Mouse (Mus musculus) spleen, adult 2 months (tissue): Measurements from ENCODE around the gene Tor2a. TPM values are rescaled to one million over a fixed set of nuclear protein-coding genes. Genes with fewer than 3 reads are reported as not detected.
A peak's percentile ranks its signal among the peaks of the same experiment; 100 is the strongest.

Source experiments
- DNase-seq, 2 experiments: peaks; one replicate each; pipeline versions ENCODE4 v3.0.0 to v3.0.0-alpha.2; 2012 to 2021; ENCODE audit warnings: low spot score in 2 of 2, low read depth in 1 of 2
- H3K27ac ChIP-seq: fragments of 200-500 bp; 2 replicates; pipeline ENCODE4 v1.5.1; 2012; ENCODE audit warnings: low read length, inconsistent platforms; ENCODE audit not compliant: insufficient read depth
- H3K27me3 ChIP-seq: fragments of 200-500 bp; 2 replicates; pipeline ENCODE4 v1.6.1; 2012; ENCODE audit warnings: mild to moderate bottlenecking, moderate library complexity, low read length, inconsistent platforms; ENCODE audit not compliant: control insufficient read depth, insufficient read depth
- H3K36me3 ChIP-seq: fragments of 200-500 bp; 2 replicates; pipeline ENCODE4 v1.6.1; 2012; ENCODE audit warnings: mild to moderate bottlenecking, low read length, inconsistent platforms; ENCODE audit not compliant: control insufficient read depth, insufficient read depth
- H3K4me1 ChIP-seq: fragments of 200-500 bp; 2 replicates; pipeline ENCODE4 v1.6.1; 2011; ENCODE audit warnings: inconsistent platforms; ENCODE audit not compliant: control insufficient read depth, insufficient read depth, insufficient read length
- H3K4me3 ChIP-seq: fragments of 200-500 bp; 2 replicates; pipeline ENCODE4 v1.5.1; 2011; ENCODE audit warnings: mild to moderate bottlenecking, inconsistent platforms; ENCODE audit not compliant: insufficient read depth, insufficient read length; ENCODE audit errors: extremely low read depth
- CTCF ChIP-seq: fragments of 200-500 bp; IDR thresholded peaks from 2 replicates; pipeline ENCODE4 v1.5.1; 2011; ENCODE audit warnings: mild to moderate bottlenecking, inconsistent platforms; ENCODE audit not compliant: insufficient read depth, insufficient read length, insufficient replicate concordance; ENCODE audit errors: extremely low read depth
- POLR2A ChIP-seq: fragments of 200-500 bp; IDR thresholded peaks from 2 replicates; pipeline ENCODE4 v1.6.1; 2011; ENCODE audit warnings: low read depth, low read length, inconsistent platforms
- WGBS: fragments of 180-500 bp; shearing (Covaris S2); methylation state at CpG from one replicate; pipeline ENCODE4 v1.1.7; 2018; 5-methylcytosine and 5-hydroxymethylcytosine counted together
- polyA plus RNA-seq: library from polyadenylated mRNA; depleted of rRNA; stranded (reverse); fragments of >200 nt; gene quantifications from 2 replicates; pipeline ENCODE4 v1.2.3, GENCODE M21; 2012

The Tor2a gene
- polyA plus RNA-seq, 1 experiment = 46.5 TPM

GRCm38 (mm10) chr2:32769327-32770085 lies 12.5 kb downstream of the Tor2a start:
- Histone ChIP-seq H3K4me3 (no peak overlapping the region), H3K4me1 (no peaks in the 10 kb centered on the region), H3K27ac (no peak overlapping the region), H3K27me3 (no peaks in the 10 kb centered on the region), H3K36me3 (no peaks in the 10 kb centered on the region)
- no peak for TF ChIP-seq POLR2A
- TF ChIP-seq CTCF = no peak
- DNase-seq = no peak
- 89% methylated on average over 5 of the region's 5 CpGs for WGBS

GRCm38 (mm10) chr2:32771886-32772285 lies 14.9 kb downstream of the Tor2a start:
- TF ChIP-seq POLR2A (no peak), CTCF (no peak)
- Histone ChIP-seq H3K4me3 (no peak overlapping the region), H3K27me3 (no peaks in the 10 kb centered on the region), H3K27ac (no peak overlapping the region), H3K4me1 (peaks cover 5% of the 10 kb centered on the region), H3K36me3 (no peaks in the 10 kb centered on the region)
- WGBS = 60% methylated on average over 12 of the region's 12 CpGs
- DNase-seq = no peak

- Histone ChIP-seq H3K36me3 (no peaks in the 10 kb centered on the region), H3K4me3 (no peak overlapping the region), H3K27me3 (no peaks in the 10 kb centered on the region), H3K27ac (no peak overlapping the region), H3K4me1 (peaks cover 5% of the 10 kb centered on the region)
- no peak for DNase-seq
- WGBS = 87% methylated on average over 8 of the region's 8 CpGs
- TF ChIP-seq POLR2A (no peak), CTCF (no peak)
These were observed 15.7 kb downstream of the Tor2a start for GRCm38 (mm10) chr2:32772626-32773279.

GRCm38 (mm10) chr2:32775359-32776074 lies 18.5 kb downstream of the Tor2a start, which contains the start of the genes Ttc16 and Ptrh1:
Gene Ttc16, minus strand, starts transcription at chr2:32775633.
Gene Ptrh1, plus strand, starts transcription at chr2:32775786.
- Histone ChIP-seq H3K4me3 (peak within 1 kb of the TSS; percentile 64), H3K27me3 (no peaks in the 10 kb centered on the region), H3K36me3 (no peaks in the 10 kb centered on the region), H3K27ac (peak within 1 kb of the TSS; percentile 48; the same call in 1 of the 2 replicates), H3K4me1 (peaks cover 5% of the 10 kb centered on the region)
- TF ChIP-seq CTCF (no peak), POLR2A (no peak)
- peak; percentile 90 to 97 for DNase-seq
- WGBS = under 1% methylated on average over 46 of the region's 46 CpGs

GRCm38 (mm10) chr2:32776192-32776591 lies 19.2 kb downstream of the Tor2a start:
- DNase-seq = no peak
- 36% methylated on average over 22 of the region's 22 CpGs for WGBS
- Histone ChIP-seq H3K4me1 (peaks cover 5% of the 10 kb centered on the region), H3K36me3 (no peaks in the 10 kb centered on the region), H3K4me3 (peak overlapping the region; percentile 16; the same call in 1 of the 2 replicates), H3K27ac (no peak overlapping the region), H3K27me3 (no peaks in the 10 kb centered on the region)
- TF ChIP-seq CTCF (no peak), POLR2A (no peak)

GRCm38 (mm10) chr2:32778081-32778480 lies 21.0 kb downstream of the Tor2a start:
- TF ChIP-seq CTCF = no peak
- TF ChIP-seq POLR2A = no peak
- no peaks in the 10 kb centered on the region for H3K27me3 ChIP-seq
- 77% methylated on average over 6 of the region's 6 CpGs for WGBS
- no peaks in the 10 kb centered on the region for H3K36me3 ChIP-seq
- peaks cover 5% of the 10 kb centered on the region for H3K4me1 ChIP-seq
- no peak overlapping the region for H3K4me3 ChIP-seq
- H3K27ac ChIP-seq = no peak overlapping the region
- no peak for DNase-seq
